Mouse (Mus musculus) neural tube, embryonic 11.5 days (tissue): ENCODE data around the gene Slamf9. TPM values are rescaled to one million over a fixed set of nuclear protein-coding genes. Genes with fewer than 3 reads are reported as not detected.
A peak's percentile ranks its signal among the peaks of the same experiment; 100 is the strongest.

ENCODE experiments used
- ATAC-seq: fragments of 200-750 bp; cut with Nextera tagmentation; 2 replicates; pipeline ENCODE4 v1.8.0; 2017; ENCODE audit warnings: moderate number of reproducible peaks, mild to moderate bottlenecking, moderate TSS enrichment, moderate library complexity; ENCODE audit not compliant: insufficient read depth, low FRiP score, low TSS enrichment
- DNase-seq: peaks from one replicate; pipeline ENCODE4 v3.0.0-alpha.2; 2015; ENCODE audit warnings: low spot score
- H3K27ac ChIP-seq: fragments of 300-500 bp; sonication (generic); 2 replicates; pipeline ENCODE4 v1.5.1; 2014; ENCODE audit warnings: low read depth, mild to moderate bottlenecking, low read length
- H3K27me3 ChIP-seq: fragments of 300-500 bp; sonication (generic); 2 replicates; pipeline ENCODE4 v1.6.1; 2014; ENCODE audit warnings: mild to moderate bottlenecking, low read length, mixed read lengths; ENCODE audit not compliant: control insufficient read depth, insufficient read depth
- H3K36me3 ChIP-seq: fragments of 300-500 bp; sonication (generic); 2 replicates; pipeline ENCODE4 v1.6.1; 2014; ENCODE audit warnings: mild to moderate bottlenecking, low read length, moderate library complexity, mixed read lengths; ENCODE audit not compliant: control insufficient read depth, insufficient read depth
- H3K4me1 ChIP-seq: fragments of 300-500 bp; sonication (generic); 2 replicates; pipeline ENCODE4 v1.6.1; 2014; ENCODE audit warnings: low read length, mixed read lengths; ENCODE audit not compliant: control insufficient read depth, insufficient read depth
- H3K4me2 ChIP-seq: fragments of 300-500 bp; sonication (generic); 2 replicates; pipeline ENCODE4 v1.6.1; 2014; ENCODE audit warnings: low read depth, mild to moderate bottlenecking, moderate library complexity
- H3K4me3 ChIP-seq: fragments of 300-500 bp; sonication (generic); 2 replicates; pipeline ENCODE4 v1.5.1; 2014; ENCODE audit warnings: low read depth, low read length
- H3K9ac ChIP-seq: fragments of 300-500 bp; sonication (generic); 2 replicates; pipeline ENCODE4 v1.6.1; 2014; ENCODE audit warnings: mild to moderate bottlenecking, low read length
- H3K9me3 ChIP-seq: fragments of 300-500 bp; sonication (generic); 2 replicates; pipeline ENCODE4 v1.6.1; 2016; ENCODE audit warnings: low read length; ENCODE audit not compliant: control insufficient read depth
- WGBS: fragments of 180-500 bp; shearing (Covaris S2); extraction: QIAGEN DNeasy Blood & Tissue Kit; methylation state at CpG from one replicate; pipeline ENCODE4 v1.1.7; 2014; 5-methylcytosine and 5-hydroxymethylcytosine counted together
- polyA plus RNA-seq: library from polyadenylated mRNA; unstranded; fragments of >200 nt; fragmentation: Nextera tagmentation; extraction: Ambion mirVana; gene quantifications from 2 replicates; pipeline ENCODE4 v1.2.1, GENCODE M21; 2014

Slamf9 gene
- polyA plus RNA-seq, 1 experiment from 2014 or later = 0.17 TPM

DNA sequence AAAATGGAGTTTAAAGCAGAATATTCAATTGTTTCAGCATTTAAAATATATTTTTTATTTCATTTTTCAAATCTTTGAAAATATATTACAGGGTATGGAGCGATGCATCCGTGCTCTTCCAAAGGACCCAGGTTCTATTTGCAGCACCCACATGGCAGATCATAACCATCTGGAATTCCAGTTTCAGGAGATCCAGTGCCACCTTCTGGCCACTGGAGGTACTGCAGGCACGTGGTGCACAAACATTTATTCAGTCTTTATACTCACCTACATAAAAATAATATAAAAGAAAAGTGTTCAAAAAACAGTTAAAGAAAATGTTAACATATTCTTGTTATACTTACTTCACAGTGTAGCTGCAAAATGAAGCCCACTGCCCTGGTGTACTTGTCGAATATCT lies 42.9 kb downstream of the Slamf9 start:
- H3K9ac ChIP-seq = no peak overlapping the region
- H3K4me3 ChIP-seq = no peak overlapping the region
- H3K4me2 ChIP-seq = no peak overlapping the region
- DNase-seq (no peak), ATAC-seq (no peak)
- H3K36me3 ChIP-seq = no peaks in the 10 kb centered on the region
- H3K9me3 ChIP-seq = no peaks in the 10 kb centered on the region
- 74% methylated on average over 4 of the region's 4 CpGs for WGBS
- peaks cover 7% of the 10 kb centered on the region for H3K4me1 ChIP-seq
- H3K27ac ChIP-seq = no peak overlapping the region
- H3K27me3 ChIP-seq = no peaks in the 10 kb centered on the region

DNA sequence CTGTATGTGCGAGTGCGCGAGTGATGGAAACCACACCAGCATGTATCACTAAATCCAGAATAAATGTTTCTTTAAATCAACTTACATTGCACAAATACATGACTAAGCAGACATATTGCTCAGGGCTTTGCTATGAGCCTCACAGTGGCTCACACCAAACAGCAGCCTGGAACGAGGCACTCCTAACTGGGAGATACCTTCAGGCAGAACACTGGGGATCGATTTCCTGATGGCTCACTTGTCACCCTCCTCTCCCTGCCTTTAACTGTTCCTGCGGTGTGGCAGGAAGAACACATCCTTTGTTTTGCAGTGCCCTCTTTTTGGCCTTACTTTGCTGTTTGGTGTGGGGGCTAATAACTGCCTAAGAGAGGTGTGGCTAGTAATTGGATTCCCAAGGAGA lies 44.5 kb downstream of the Slamf9 start:
- DNase-seq (no peak), ATAC-seq (no peak)
- Histone ChIP-seq H3K36me3 (no peaks in the 10 kb centered on the region), H3K4me2 (no peak overlapping the region), H3K27me3 (no peaks in the 10 kb centered on the region), H3K9me3 (no peaks in the 10 kb centered on the region), H3K4me1 (peaks cover 4% of the 10 kb centered on the region), H3K4me3 (no peak overlapping the region), H3K27ac (no peak overlapping the region), H3K9ac (no peak overlapping the region)
- WGBS = 65% methylated on average over 6 of the region's 6 CpGs

DNA sequence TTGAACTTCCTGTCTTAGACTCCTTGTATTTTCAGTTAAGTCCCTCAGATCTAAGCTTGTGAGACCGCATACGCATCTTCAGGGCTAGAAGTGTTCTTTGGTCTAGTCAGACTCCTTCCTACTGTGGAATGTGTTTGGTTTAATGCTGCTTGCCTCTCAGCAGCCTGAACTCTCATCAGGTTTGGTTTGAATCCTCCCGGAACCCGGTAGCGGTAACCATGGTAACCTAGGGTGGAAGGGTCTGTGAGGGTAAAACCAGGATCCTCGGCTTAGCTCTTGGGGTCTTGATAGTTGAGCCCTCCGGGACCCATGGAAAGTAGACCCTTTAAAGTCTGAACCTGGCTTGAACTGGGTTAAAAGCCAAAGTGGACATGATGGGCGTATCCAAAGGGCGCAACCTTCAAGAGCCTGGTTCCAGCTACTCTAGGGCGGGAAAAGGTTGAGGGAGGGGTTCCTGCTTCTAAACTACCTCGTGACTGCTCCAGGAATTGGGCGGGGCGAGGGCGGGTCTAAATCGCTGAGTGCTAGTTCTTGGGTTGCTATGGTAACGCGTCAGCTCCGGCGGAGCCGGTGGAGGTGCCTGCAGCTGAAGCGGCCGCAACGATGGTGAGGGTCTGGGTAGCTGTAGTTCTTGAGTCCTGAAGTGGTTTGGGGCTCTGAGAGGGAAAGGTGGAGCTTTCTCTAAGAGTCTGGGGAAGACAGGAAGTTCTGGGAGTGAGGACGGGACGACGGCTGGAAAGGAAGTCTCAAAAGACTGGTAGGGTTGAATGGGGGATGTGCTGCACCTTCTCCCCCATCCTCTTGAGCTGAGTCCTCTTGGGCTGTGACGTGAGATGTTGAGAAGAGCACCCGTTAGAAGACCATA lies 45.6 kb downstream of the Slamf9 start, which contains the start of gene Cfap45:
Gene Cfap45 (plus strand): TSS at position 226 of the 865 bp plus-strand sequence.
- peak; percentile 84 for ATAC-seq
- 4% methylated on average over 28 of the region's 28 CpGs for WGBS

DNA sequence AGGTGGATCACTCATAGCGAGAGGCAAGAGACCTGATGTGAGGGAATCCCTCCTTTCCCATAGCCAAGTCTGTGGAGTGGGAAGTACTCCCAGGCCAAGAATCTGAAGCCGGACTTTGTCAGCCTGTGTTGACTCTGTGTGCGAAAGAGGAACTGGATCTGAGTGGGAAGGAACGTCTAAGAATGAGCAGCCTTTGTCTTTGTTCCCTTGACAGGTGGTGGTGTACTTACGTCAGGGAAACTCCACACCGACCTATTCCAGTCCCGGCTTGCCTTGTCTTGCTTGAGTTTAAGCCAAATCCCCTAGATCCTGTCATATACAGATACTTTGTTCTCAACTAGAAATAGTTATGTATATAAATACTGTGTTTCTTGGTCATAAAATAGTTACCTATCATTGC lies 47.4 kb downstream of the Slamf9 start:
- H3K4me1 ChIP-seq = peaks cover 7% of the 10 kb centered on the region
- DNase-seq (no peak), ATAC-seq (no peak)
- no peaks in the 10 kb centered on the region for H3K9me3 ChIP-seq
- H3K4me2 ChIP-seq = no peak overlapping the region
- no peak overlapping the region for H3K4me3 ChIP-seq
- H3K27ac ChIP-seq = no peak overlapping the region
- no peaks in the 10 kb centered on the region for H3K27me3 ChIP-seq
- no peaks in the 10 kb centered on the region for H3K36me3 ChIP-seq
- 76% methylated on average over 7 of the region's 7 CpGs for WGBS
- H3K9ac ChIP-seq = no peak overlapping the region

More for the DNA sequence above, 45.6 kb downstream of the Slamf9 start, which contains the start of gene Cfap45:
- Histone ChIP-seq H3K27me3 (no peaks in the 10 kb centered on the region), H3K27ac (no peak within 1 kb of the TSS), H3K36me3 (no peaks in the 10 kb centered on the region), H3K9me3 (no peaks in the 10 kb centered on the region), H3K4me1 (peaks cover 7% of the 10 kb centered on the region), H3K4me2 (peak within 1 kb of the TSS; percentile 52), H3K9ac (0 out of 2 replicates have a peak within 1 kb of the TSS, but pooled peaks have one; percentile 23), H3K4me3 (peak within 1 kb of the TSS; percentile 22)
- DNase-seq = peak; percentile 92

DNA sequence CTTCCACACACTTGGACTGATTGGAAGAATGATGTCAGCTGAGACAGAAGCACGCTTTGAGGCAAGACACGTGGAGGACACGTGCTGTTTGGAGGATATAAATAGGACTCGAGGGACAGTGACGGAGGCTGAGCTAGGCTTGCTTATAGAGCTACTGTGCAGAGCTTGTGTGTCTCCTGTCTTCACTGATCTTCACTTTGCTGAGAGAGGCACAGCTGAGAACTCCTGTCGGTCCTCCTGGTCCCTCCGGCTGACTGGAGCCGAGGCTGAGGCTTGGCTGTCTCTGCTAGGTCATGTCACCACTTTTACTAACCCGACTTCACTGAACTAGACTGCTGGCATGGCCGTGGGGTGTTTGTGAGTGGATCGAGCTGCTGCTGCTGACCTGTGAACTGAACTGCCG lies 48.5 kb downstream of the Slamf9 start:
- 67% methylated on average over 12 of the region's 12 CpGs for WGBS
- ATAC-seq (no peak), DNase-seq (no peak)
- Histone ChIP-seq H3K4me2 (no peak overlapping the region), H3K4me1 (peaks cover 7% of the 10 kb centered on the region), H3K4me3 (no peak overlapping the region), H3K9me3 (no peaks in the 10 kb centered on the region), H3K9ac (no peak overlapping the region), H3K27me3 (no peaks in the 10 kb centered on the region), H3K36me3 (no peaks in the 10 kb centered on the region), H3K27ac (no peak overlapping the region)

DNA sequence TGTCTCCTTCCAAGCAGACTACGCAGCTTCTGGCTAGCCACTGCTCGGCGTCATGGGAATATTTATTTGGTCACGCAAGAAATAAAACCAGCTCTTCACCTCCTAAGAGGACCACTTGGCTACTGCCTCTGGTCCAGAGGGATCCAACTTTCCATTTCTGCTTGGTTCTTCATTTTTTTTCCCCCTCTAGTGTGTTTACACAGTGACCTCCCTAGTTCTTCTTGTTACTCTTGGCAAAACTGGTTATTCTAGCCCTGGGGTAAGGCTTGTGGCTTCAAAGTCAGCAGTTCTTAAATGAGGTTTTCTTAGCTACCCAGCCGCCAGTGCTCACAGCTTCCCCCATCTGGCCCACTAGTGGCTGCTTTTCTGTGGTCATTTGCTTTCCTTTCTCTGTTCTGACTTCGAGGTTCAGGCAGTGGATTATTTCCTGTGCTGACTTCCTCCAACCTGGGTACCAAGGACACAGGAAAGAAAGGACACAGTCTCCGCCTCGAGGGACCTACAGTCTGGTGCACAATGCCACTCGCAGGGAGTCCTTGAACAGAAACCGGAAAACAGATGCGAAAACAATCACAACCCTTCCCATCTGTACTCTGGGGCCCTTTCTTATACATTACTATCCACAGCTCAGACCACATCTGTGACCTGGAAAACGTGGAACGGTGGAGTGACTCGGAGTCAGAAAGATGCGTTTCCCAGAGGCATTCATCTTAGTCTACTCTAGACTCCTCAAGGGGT lies 50.0 kb downstream of the Slamf9 start:
- ATAC-seq (no peak), DNase-seq (peak; percentile 50)
- H3K9me3 ChIP-seq = no peaks in the 10 kb centered on the region
- no peak overlapping the region for H3K4me3 ChIP-seq
- no peak overlapping the region for H3K9ac ChIP-seq
- 38% methylated on average over 15 of the region's 15 CpGs for WGBS
- H3K4me2 ChIP-seq = no peak overlapping the region
- no peak overlapping the region for H3K27ac ChIP-seq
- peaks cover 7% of the 10 kb centered on the region for H3K4me1 ChIP-seq
- no peaks in the 10 kb centered on the region for H3K27me3 ChIP-seq
- H3K36me3 ChIP-seq = no peaks in the 10 kb centered on the region

DNA sequence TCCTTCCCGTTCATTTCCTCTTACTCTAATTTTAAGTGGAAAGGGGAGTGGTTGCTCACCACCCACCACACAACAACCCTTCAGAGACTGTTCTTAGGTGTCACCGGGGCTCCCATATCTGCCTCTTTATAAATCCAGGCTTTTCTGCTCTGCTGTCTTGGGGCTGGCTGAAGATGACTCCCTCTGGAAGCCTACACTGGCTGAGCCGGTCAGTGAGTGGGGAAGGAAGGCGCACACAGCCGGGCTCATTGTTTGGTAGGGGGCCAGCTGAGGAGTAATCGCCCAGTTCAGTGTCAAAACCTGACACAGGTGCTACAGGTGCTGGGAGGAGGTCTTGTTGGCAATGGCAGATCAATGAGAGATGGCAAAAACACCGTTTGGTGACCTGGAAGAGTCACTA lies 50.8 kb downstream of the Slamf9 start:
- Histone ChIP-seq H3K4me2 (no peak overlapping the region), H3K27ac (no peak overlapping the region), H3K4me3 (no peak overlapping the region), H3K36me3 (no peaks in the 10 kb centered on the region), H3K9ac (no peak overlapping the region), H3K9me3 (no peaks in the 10 kb centered on the region), H3K4me1 (peaks cover 7% of the 10 kb centered on the region), H3K27me3 (no peaks in the 10 kb centered on the region)
- no peak for DNase-seq
- WGBS = 74% methylated on average over 7 of the region's 7 CpGs
- ATAC-seq = no peak

DNA sequence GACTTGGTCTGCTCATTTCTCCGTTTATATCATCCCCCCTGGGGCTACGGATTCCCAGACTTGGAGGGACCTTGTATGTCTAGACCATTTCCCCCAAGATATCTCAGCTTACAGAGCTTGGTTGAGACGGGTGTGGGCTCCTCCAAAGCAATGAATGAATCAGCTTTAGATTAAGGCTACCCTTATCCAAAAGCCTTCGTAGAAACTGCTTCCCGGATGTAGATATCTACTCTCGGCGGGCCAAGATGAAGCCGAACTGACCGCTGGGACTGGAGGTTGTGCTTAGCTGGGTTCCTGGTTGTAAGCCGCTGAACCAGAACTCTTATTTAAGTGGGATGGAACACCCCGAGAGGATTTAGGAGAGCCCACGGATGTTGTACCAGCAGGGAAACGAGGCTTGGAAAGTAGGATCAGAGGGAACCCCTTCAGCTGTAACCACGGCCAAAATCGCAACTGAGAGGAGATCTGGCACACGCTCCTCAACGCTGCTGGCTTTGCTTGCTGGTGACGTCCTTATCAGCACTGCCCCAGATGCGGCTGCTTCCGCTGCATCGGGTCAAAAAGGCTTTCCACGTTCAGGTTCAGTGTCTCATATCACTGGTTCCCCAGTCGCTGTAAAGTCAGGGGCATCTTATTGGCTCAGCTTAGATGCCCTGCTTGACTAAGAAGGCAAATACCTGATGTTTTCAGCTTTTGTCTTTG lies 51.4 kb downstream of the Slamf9 start:
- H3K4me1 ChIP-seq = peaks cover 3% of the 10 kb centered on the region; the same call in 1 of the 2 replicates
- no peak for DNase-seq
- no peaks in the 10 kb centered on the region for H3K36me3 ChIP-seq
- no peak overlapping the region for H3K9ac ChIP-seq
- no peak for ATAC-seq
- 80% methylated on average over 23 of the region's 23 CpGs for WGBS
- H3K27me3 ChIP-seq = no peaks in the 10 kb centered on the region
- no peak overlapping the region for H3K4me3 ChIP-seq
- H3K27ac ChIP-seq = no peak overlapping the region
- H3K9me3 ChIP-seq = no peaks in the 10 kb centered on the region
- H3K4me2 ChIP-seq = no peak overlapping the region
